Mouse (Mus musculus): ENCODE results near the gene Galnt10. TPM values are rescaled to one million over a fixed set of nuclear protein-coding genes. Genes with fewer than 3 reads are reported as not detected.

Gene Galnt10
- polyA plus RNA-seq, 1 experiment = 16.1 TPM

DNA sequence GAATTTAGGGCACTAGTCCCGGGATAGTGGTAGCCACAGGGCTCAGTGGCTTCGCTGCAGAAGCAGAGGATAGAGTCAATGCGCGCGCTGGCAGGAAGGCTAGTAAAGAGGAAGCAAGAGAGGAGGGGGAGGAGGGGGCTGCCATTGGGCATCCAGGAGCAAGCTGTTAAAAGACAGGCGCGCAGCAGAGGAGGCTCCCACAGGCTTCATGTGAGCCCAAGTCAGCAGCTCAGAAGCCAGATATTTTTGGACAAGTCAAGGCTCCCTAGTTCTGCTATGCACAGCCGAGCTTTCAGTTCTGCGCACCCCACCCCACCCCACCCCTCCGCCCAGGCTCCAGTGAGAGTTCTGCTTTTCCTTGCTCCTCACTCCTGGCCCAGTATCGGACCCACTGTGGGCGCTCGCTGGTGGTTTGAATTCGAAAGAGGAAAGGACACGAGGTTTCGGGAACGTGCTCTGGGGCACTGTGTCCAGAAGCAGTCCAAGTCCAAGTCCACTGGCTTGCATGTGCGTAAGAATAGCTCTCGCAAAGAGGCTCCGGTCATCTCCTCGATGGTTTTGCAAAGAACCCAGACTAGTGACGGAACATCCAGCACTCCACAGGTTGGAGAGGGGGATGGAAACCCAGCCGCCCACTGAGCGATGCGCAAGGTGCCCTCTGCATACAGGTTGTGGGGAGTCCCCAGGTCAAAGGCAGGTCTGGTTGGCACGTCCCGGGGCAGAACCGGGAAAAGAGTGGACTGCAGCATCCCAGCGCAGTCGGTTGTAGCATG lies 811 bp upstream of the Galnt10 start:
- Histone ChIP-seq H3K9me3 (replicated peaks; ENCODE audit: control insufficient read depth, insufficient read depth, low read length, poor library complexity, severe bottlenecking) (no peaks in the 10 kb centered on the region), H3K27ac (ENCODE audit: insufficient read depth, low read length) (no peak overlapping the region), H3K27me3 (ENCODE audit: control insufficient read depth, insufficient read depth, low read length, poor library complexity, severe bottlenecking) (no peaks in the 10 kb centered on the region; the same call in 1 of the 2 replicates), H3K4me1 (ENCODE audit: control insufficient read depth, insufficient read depth, low read length) (peaks cover 3% of the 10 kb centered on the region), H3K36me3 (ENCODE audit: control insufficient read depth, insufficient read depth, low read length, poor library complexity, severe bottlenecking) (no peaks in the 10 kb centered on the region), H3K9ac (ENCODE audit: low read depth, poor library complexity, severe bottlenecking) (peak overlapping the region; percentile 90), H3K4me3 (ENCODE audit: low read depth, low read length) (peak overlapping the region; percentile 89)
- TF ChIP-seq CTCF (IDR thresholded peaks at IDR 0.05; ENCODE audit: low read depth, low read length) (no peak), POLR2A (IDR thresholded peaks at IDR 0.05; ENCODE audit: insufficient read depth, low read length) (no peak), EP300 (IDR thresholded peaks at IDR 0.05; ENCODE audit: insufficient read depth, low read depth, low read length) (no peak)

DNA sequence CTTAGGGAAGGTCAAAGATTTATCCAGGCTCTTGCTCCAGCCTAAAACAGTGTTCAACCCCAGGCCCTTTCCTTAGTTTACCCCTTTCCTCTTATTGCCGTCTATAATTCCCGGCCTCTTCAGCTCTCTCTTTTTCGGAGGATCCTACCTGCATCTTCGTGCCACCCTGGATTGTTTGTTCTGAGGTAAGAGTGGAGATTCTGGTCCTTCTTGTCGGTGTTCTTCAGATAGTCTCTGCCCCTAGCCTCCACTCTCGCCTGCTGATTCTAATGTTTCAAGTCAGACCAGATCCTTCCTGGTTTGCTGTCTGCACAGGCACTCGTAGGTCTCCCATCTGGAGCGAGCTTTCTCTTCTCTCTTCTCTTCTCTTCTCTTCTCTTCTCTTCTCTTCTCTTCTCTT lies 605 bp downstream of the Galnt10 start:
- Histone ChIP-seq H3K4me1 (ENCODE audit: control insufficient read depth, insufficient read depth, low read length) (peaks cover 3% of the 10 kb centered on the region), H3K9me3 (replicated peaks; ENCODE audit: control insufficient read depth, insufficient read depth, low read length, poor library complexity, severe bottlenecking) (no peaks in the 10 kb centered on the region), H3K27ac (ENCODE audit: insufficient read depth, low read length) (no peak overlapping the region), H3K27me3 (ENCODE audit: control insufficient read depth, insufficient read depth, low read length, poor library complexity, severe bottlenecking) (no peaks in the 10 kb centered on the region; the same call in 1 of the 2 replicates), H3K9ac (ENCODE audit: low read depth, poor library complexity, severe bottlenecking) (peak overlapping the region; percentile 90), H3K4me3 (ENCODE audit: low read depth, low read length) (peak overlapping the region; percentile 92), H3K36me3 (ENCODE audit: control insufficient read depth, insufficient read depth, low read length, poor library complexity, severe bottlenecking) (no peaks in the 10 kb centered on the region)
- TF ChIP-seq POLR2A (IDR thresholded peaks at IDR 0.05; ENCODE audit: insufficient read depth, low read length) = no peak
- TF ChIP-seq EP300 (IDR thresholded peaks at IDR 0.05; ENCODE audit: insufficient read depth, low read depth, low read length) = no peak
- no peak for TF ChIP-seq CTCF (IDR thresholded peaks at IDR 0.05; ENCODE audit: low read depth, low read length)

- peaks cover 3% of the 10 kb centered on the region for H3K4me1 ChIP-seq (ENCODE audit: control insufficient read depth, insufficient read depth, low read length)
- H3K9ac ChIP-seq (ENCODE audit: low read depth, poor library complexity, severe bottlenecking) = no peak overlapping the region
- TF ChIP-seq EP300 (IDR thresholded peaks at IDR 0.05; ENCODE audit: insufficient read depth, low read depth, low read length) (no peak), POLR2A (IDR thresholded peaks at IDR 0.05; ENCODE audit: insufficient read depth, low read length) (no peak), CTCF (IDR thresholded peaks at IDR 0.05; ENCODE audit: low read depth, low read length) (no peak)
- peak overlapping the region; percentile 21; the same call in 1 of the 2 replicates for H3K4me3 ChIP-seq (ENCODE audit: low read depth, low read length)
- H3K9me3 ChIP-seq (replicated peaks; ENCODE audit: control insufficient read depth, insufficient read depth, low read length, poor library complexity, severe bottlenecking) = no peaks in the 10 kb centered on the region
- H3K27ac ChIP-seq (ENCODE audit: insufficient read depth, low read length) = no peak overlapping the region
- H3K27me3 ChIP-seq (ENCODE audit: control insufficient read depth, insufficient read depth, low read length, poor library complexity, severe bottlenecking) = no peaks in the 10 kb centered on the region; the same call in 1 of the 2 replicates
- H3K36me3 ChIP-seq (ENCODE audit: control insufficient read depth, insufficient read depth, low read length, poor library complexity, severe bottlenecking) = no peaks in the 10 kb centered on the region
These were observed 1.2 kb downstream of the Galnt10 start for GRCm38 (mm10) chr11:57646416-57646815.

DNA sequence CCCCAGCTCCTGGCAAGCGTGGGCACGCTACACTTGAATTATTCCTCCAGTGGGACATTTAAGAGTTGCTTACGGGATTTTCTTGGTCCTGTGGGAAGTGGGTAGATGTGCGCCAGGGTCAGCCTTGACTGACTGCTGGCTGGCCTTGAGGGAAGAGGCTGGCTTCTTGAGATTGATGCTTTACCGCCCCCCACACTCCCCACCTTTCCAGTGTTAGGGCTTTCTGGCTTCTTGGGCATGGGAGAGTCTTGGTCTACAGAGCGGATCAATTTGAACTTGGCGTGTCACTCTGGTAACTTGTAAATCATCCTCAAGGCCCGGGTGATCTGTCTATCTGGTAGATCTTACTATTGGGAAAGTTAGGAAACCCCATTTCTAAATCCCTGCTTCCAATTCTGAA lies 1.7 kb downstream of the Galnt10 start:
- Histone ChIP-seq H3K4me3 (ENCODE audit: low read depth, low read length) (no peak overlapping the region), H3K9ac (ENCODE audit: low read depth, poor library complexity, severe bottlenecking) (no peak overlapping the region), H3K9me3 (replicated peaks; ENCODE audit: control insufficient read depth, insufficient read depth, low read length, poor library complexity, severe bottlenecking) (no peaks in the 10 kb centered on the region), H3K27ac (ENCODE audit: insufficient read depth, low read length) (no peak overlapping the region), H3K4me1 (ENCODE audit: control insufficient read depth, insufficient read depth, low read length) (peaks cover 3% of the 10 kb centered on the region), H3K27me3 (ENCODE audit: control insufficient read depth, insufficient read depth, low read length, poor library complexity, severe bottlenecking) (no peaks in the 10 kb centered on the region; the same call in 1 of the 2 replicates), H3K36me3 (ENCODE audit: control insufficient read depth, insufficient read depth, low read length, poor library complexity, severe bottlenecking) (no peaks in the 10 kb centered on the region)
- TF ChIP-seq CTCF (IDR thresholded peaks at IDR 0.05; ENCODE audit: low read depth, low read length) (no peak), EP300 (IDR thresholded peaks at IDR 0.05; ENCODE audit: insufficient read depth, low read depth, low read length) (no peak), POLR2A (IDR thresholded peaks at IDR 0.05; ENCODE audit: insufficient read depth, low read length) (no peak)

- TF ChIP-seq POLR2A (IDR thresholded peaks at IDR 0.05; ENCODE audit: insufficient read depth, low read length) = no peak
- TF ChIP-seq CTCF (IDR thresholded peaks at IDR 0.05; ENCODE audit: low read depth, low read length) = no peak
- no peaks in the 10 kb centered on the region; the same call in 1 of the 2 replicates for H3K27me3 ChIP-seq (ENCODE audit: control insufficient read depth, insufficient read depth, low read length, poor library complexity, severe bottlenecking)
- H3K36me3 ChIP-seq (ENCODE audit: control insufficient read depth, insufficient read depth, low read length, poor library complexity, severe bottlenecking) = no peaks in the 10 kb centered on the region
- H3K4me1 ChIP-seq (ENCODE audit: control insufficient read depth, insufficient read depth, low read length) = peaks cover 3% of the 10 kb centered on the region
- H3K4me3 ChIP-seq (ENCODE audit: low read depth, low read length) = no peak overlapping the region
- H3K9me3 ChIP-seq (replicated peaks; ENCODE audit: control insufficient read depth, insufficient read depth, low read length, poor library complexity, severe bottlenecking) = no peaks in the 10 kb centered on the region
- H3K9ac ChIP-seq (ENCODE audit: low read depth, poor library complexity, severe bottlenecking) = no peak overlapping the region
- H3K27ac ChIP-seq (ENCODE audit: insufficient read depth, low read length) = no peak overlapping the region
These were observed 2.2 kb downstream of the Galnt10 start for GRCm38 (mm10) chr11:57647446-57647845.

GRCm38 (mm10) chr11:57648196-57648800 lies 3.1 kb downstream of the Galnt10 start:
- no peak for TF ChIP-seq EP300 (IDR thresholded peaks at IDR 0.05; ENCODE audit: insufficient read depth, low read depth, low read length)
- TF ChIP-seq CTCF (IDR thresholded peaks at IDR 0.05; ENCODE audit: low read depth, low read length) = no peak
- TF ChIP-seq POLR2A (IDR thresholded peaks at IDR 0.05; ENCODE audit: insufficient read depth, low read length) = no peak
- no peak overlapping the region for H3K27ac ChIP-seq (ENCODE audit: insufficient read depth, low read length)
- no peaks in the 10 kb centered on the region for H3K36me3 ChIP-seq (ENCODE audit: control insufficient read depth, insufficient read depth, low read length, poor library complexity, severe bottlenecking)
- peaks cover 3% of the 10 kb centered on the region for H3K4me1 ChIP-seq (ENCODE audit: control insufficient read depth, insufficient read depth, low read length)
- H3K4me3 ChIP-seq (ENCODE audit: low read depth, low read length) = no peak overlapping the region
- H3K9me3 ChIP-seq (replicated peaks; ENCODE audit: control insufficient read depth, insufficient read depth, low read length, poor library complexity, severe bottlenecking) = no peaks in the 10 kb centered on the region
- H3K27me3 ChIP-seq (ENCODE audit: control insufficient read depth, insufficient read depth, low read length, poor library complexity, severe bottlenecking) = no peaks in the 10 kb centered on the region
- H3K9ac ChIP-seq (ENCODE audit: low read depth, poor library complexity, severe bottlenecking) = no peak overlapping the region

Measured in ES-Bruce4 (cell line).